Mouse (Mus musculus) embryonic facial prominence, embryonic 10.5 days (tissue): ENCODE measurements around the gene Selenbp1. TPM values are rescaled to one million over a fixed set of nuclear protein-coding genes. Genes with fewer than 3 reads are reported as not detected.

Experiments
- polyA plus RNA-seq: library from polyadenylated mRNA; unstranded; fragments of >200 nt; fragmentation: Nextera tagmentation; extraction: Ambion mirVana; gene quantifications from 2 replicates; pipeline ENCODE4 v1.2.1, GENCODE M21; 2016

The Selenbp1 gene
- polyA plus RNA-seq, 1 experiment from 2014 or later, result 7.7 TPM

Other genes starting within 250 kb of the Selenbp1 start
- not detected in 2 replicates for gene Selenbp2, start 239.5 kb upstream of the Selenbp1 start, polyA plus RNA-seq
- gene Cgn, start 146.6 kb upstream of the Selenbp1 start, polyA plus RNA-seq, result 10.7 and 10.8 TPM in 2 replicates
- gene Pogz, start 95.5 kb upstream of the Selenbp1 start, polyA plus RNA-seq, result 18.5 and 20.3 TPM in 2 replicates
- gene Psmb4, start 46.1 kb upstream of the Selenbp1 start, polyA plus RNA-seq, result 336 and 337 TPM in 2 replicates
- 6.9 and 7.0 TPM in 2 replicates for gene Rfx5, start 21.0 kb downstream of the Selenbp1 start, polyA plus RNA-seq
- gene Pi4kb, start 41.7 kb downstream of the Selenbp1 start, polyA plus RNA-seq, result 23.8 and 24.4 TPM in 2 replicates
- gene Zfp687, start 82.4 kb downstream of the Selenbp1 start, polyA plus RNA-seq, result 34.9 and 36.9 TPM in 2 replicates
- gene Psmd4, start 109.6 kb downstream of the Selenbp1 start, polyA plus RNA-seq, result 349 and 357 TPM in 2 replicates
- gene Pip5k1a, start 173.9 kb downstream of the Selenbp1 start, polyA plus RNA-seq, result 18.0 and 21.3 TPM in 2 replicates
- 288 and 295 TPM in 2 replicates for gene Vps72, start 178.0 kb downstream of the Selenbp1 start, polyA plus RNA-seq
- 1.4 and 1.5 TPM in 2 replicates for gene Tmod4, start 191.4 kb downstream of the Selenbp1 start, polyA plus RNA-seq
- 81.0 and 84.4 TPM in 2 replicates for gene Scnm1, start 201.0 kb downstream of the Selenbp1 start, polyA plus RNA-seq
- gene Lysmd1, start 201.0 kb downstream of the Selenbp1 start, polyA plus RNA-seq, result 14.0 and 14.5 TPM in 2 replicates
- 0.98 and 2.8 TPM in 2 replicates for gene Tnfaip8l2, start 209.3 kb downstream of the Selenbp1 start, polyA plus RNA-seq
- gene Sema6c, start 227.4 kb downstream of the Selenbp1 start, polyA plus RNA-seq, result 6.8 and 9.2 TPM in 2 replicates